Mouse (Mus musculus): ENCODE measurements at regions not wholly inside any gene's neighbourhood (a gene's known extent, or its start where the extent isn't known, plus 50 kb on each side); places are given as distances from the start of the nearest gene placed in this dataset.

DNA sequence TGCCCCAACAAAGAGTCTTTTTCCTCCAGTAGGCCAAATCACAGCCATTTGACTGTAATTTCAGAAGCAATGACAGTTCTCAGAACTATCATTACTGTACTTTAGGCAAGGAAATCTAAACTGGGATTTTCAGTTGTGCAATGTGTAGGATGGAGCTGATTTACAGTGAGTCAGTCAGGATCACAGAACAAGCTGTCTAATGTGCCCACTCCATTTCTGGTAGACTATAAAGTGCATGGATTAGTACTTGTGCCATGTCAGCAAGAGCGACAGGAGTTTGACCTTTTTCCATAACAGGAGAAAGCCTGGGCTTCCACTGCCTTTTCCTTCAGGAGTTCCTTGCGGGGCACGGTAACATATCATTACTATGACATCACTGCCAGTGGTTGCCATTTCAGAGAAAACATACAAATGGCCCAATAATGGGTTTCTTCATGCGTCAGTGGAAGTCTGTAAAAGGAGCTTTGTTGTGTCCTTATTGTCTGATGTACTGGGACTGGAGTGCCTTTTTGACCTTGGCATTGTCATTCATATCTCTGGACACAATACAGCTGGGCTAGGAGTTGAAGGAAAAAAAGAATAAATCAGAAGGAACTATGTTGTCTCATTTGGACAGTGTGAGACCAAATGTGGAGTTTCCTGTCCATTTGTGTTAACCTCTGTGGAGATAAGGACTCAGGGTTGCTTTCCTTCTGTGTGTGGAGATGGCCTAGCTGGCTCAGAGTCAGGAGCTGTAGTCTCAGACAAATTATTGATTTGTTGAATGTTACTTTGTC lies 271.5 kb upstream of the BC052040 start:
- TF ChIP-seq CTCF (IDR thresholded peaks at IDR 0.05) (no peak), POLR2A (IDR thresholded peaks at IDR 0.05; ENCODE audit: insufficient read depth, low read depth, low read length) (no peak)

Data from heart, adult 2 months (tissue).